Mouse (Mus musculus) hindbrain, embryonic 10.5 days (tissue): ENCODE measurements around the gene Hoxa4. TPM values are rescaled to one million over a fixed set of nuclear protein-coding genes. Genes with fewer than 3 reads are reported as not detected.

Experiments used
- DNase-seq: peaks from one replicate; pipeline ENCODE4 v3.0.0-alpha.2; 2017; ENCODE audit warnings: low spot score
- H3K27ac ChIP-seq: fragments of 300-500 bp; sonication (generic); 2 replicates; pipeline ENCODE4 v1.5.1; 2016; ENCODE audit warnings: mild to moderate bottlenecking, moderate library complexity
- H3K27me3 ChIP-seq: fragments of 300-500 bp; sonication (generic); 2 replicates; pipeline ENCODE4 v1.6.1; 2016; ENCODE audit warnings: mild to moderate bottlenecking; ENCODE audit not compliant: poor library complexity, insufficient read depth, severe bottlenecking
- H3K36me3 ChIP-seq: fragments of 300-500 bp; sonication (generic); 2 replicates; pipeline ENCODE4 v1.6.1; 2016; ENCODE audit warnings: mild to moderate bottlenecking, moderate library complexity
- H3K4me1 ChIP-seq: fragments of 300-500 bp; sonication (generic); replicated peaks from 2 replicates; pipeline ENCODE4 v1.6.1; 2016; ENCODE audit warnings: mild to moderate bottlenecking
- H3K4me3 ChIP-seq: fragments of 300-500 bp; sonication (generic); 2 replicates; pipeline ENCODE4 v1.5.1; 2016; ENCODE audit warnings: mild to moderate bottlenecking, moderate library complexity
- H3K9me3 ChIP-seq: fragments of 300-500 bp; sonication (generic); 2 replicates; pipeline ENCODE4 v1.6.1; 2016; ENCODE audit warnings: mild to moderate bottlenecking, moderate library complexity
- WGBS: fragments of 180-500 bp; shearing (Covaris S2); methylation state at CpG from one replicate; pipeline ENCODE4 v1.1.7; 2016; 5-methylcytosine and 5-hydroxymethylcytosine counted together
- polyA plus RNA-seq: library from polyadenylated mRNA; unstranded; fragments of >200 nt; fragmentation: Nextera tagmentation; extraction: Ambion mirVana; gene quantifications from 2 replicates; pipeline ENCODE4 v1.2.1, GENCODE M21; 2016

Gene Hoxa4
- polyA plus RNA-seq, 1 experiment from 2014 or later = 4.3 TPM

DNA sequence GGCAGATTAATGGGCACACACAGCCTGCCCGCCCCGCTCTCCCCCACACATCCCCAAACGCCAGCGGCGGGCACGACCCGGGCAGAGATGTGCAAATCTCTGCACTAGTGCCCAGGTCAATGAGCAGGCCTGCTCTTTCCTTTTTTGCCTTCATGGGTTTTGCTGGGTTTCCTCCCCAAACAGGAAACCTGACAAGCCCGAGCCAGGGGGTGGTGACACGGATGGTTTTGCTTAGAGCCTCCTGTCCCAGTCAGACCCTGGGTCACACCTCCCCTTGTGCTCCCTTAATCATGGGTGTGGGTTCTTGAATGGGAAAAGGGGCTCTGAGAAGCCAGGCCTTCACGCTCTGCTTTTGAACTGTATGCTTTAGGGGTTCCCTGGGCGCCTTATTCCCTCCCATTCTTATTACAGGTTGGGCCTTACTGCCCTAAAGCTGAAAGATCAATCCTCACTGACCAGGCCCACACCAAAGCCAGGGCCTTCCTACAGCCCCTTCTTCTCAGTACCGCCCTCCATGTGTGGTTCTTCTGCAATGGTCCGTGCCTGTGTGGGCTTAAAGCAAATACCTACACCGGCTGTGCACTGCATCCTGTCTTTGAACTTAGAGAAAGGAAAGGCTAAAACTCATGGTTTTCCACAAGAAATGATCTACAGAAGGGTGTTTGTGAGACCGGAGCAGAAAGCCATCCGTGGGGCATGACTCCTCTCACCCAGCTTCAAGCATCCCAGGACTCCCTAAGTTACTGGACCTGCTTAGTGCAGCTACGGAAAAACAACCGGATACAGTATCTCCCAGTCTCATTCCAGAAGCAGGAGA, 17.5 kb upstream of the Hoxa4 start:
- Histone ChIP-seq H3K27me3 (peaks cover 100% of the 10 kb centered on the region), H3K4me1 (peaks cover 15% of the 10 kb centered on the region), H3K27ac (no peak overlapping the region), H3K4me3 (peak overlapping the region; percentile 25; the same call in 1 of the 2 replicates), H3K36me3 (no peaks in the 10 kb centered on the region), H3K9me3 (no peaks in the 10 kb centered on the region)
- no peak for DNase-seq
- WGBS = 3% methylated on average over 18 of the region's 18 CpGs

DNA sequence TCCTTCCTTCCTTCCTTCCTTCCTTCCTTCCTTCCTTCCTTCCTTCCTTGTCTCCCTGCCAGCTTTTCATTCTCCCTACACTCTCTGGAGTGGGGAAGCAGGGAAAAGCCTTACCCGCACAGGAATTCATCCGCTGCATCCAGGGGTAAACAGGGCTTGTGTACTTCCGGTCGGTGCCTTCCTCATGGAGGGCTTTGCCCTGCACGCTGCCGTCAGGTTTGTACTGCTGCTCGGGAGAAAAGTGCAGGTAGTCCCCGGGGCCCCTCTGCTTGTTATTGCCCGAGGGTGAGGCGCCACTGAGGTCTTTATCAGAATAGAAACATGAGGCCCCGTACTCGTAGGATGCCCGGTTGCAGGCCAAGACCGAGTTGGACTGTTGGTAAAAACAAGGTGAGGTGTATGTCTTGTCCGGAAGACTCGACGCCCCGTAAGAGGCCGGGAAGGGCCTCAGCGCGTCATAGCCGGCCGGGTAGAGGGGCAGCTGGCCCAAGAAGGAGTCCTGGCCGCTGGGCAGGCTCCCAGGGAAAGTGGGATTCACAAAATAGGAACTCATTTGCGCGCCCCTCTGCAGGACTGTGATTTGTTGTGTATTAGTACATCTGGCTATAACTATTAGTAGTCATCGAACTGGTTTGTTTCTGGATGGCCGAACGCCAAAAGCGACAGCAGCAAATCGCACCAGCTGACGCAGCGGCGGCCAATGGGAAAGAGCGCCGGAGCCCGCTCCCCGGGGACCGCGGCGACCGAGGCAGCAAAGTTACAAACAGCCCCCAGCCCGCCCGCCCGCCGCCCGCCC, 16.7 kb upstream of the Hoxa4 start, which contains the start of gene Hoxa6:
Gene Hoxa6, minus strand, starts transcription at position 651 of the 796 bp plus-strand sequence.
- H3K27ac ChIP-seq = no peak within 1 kb of the TSS

DNA sequence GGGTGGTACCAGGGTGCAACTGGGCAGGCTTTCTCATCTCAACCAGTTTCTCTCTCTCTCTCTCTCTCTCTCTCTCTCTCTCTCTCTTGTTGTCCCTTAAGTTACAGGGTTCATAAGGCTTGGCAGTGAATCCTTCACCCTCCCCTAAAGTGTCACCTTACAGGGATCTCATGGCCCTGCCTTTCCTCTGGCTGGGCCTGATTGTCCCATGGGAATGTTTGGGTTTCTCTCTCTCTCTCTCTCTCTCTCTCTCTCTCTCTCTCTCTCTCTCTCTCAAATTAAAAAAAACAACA, 16.1 kb upstream of the Hoxa4 start:
- Histone ChIP-seq H3K4me3 (no peak overlapping the region), H3K27me3 (peaks cover 100% of the 10 kb centered on the region), H3K36me3 (no peaks in the 10 kb centered on the region)

More for the DNA sequence above, 16.7 kb upstream of the Hoxa4 start, which contains the start of gene Hoxa6:
- DNase-seq = no peak
- H3K9me3 ChIP-seq = no peaks in the 10 kb centered on the region
- 1% methylated on average over 47 of the region's 47 CpGs for WGBS
- H3K27me3 ChIP-seq = peaks cover 100% of the 10 kb centered on the region
- H3K4me3 ChIP-seq = peak within 1 kb of the TSS; percentile 25; the same call in 1 of the 2 replicates
- no peaks in the 10 kb centered on the region for H3K36me3 ChIP-seq
- peaks cover 22% of the 10 kb centered on the region for H3K4me1 ChIP-seq

GRCm38 (mm10) chr6:52206882-52207683, 15.5 kb upstream of the Hoxa4 start:
- peaks cover 25% of the 10 kb centered on the region for H3K4me1 ChIP-seq
- no peak overlapping the region for H3K4me3 ChIP-seq
- WGBS = 3% methylated on average over 4 of the region's 4 CpGs
- no peak for DNase-seq
- H3K36me3 ChIP-seq = no peaks in the 10 kb centered on the region
- H3K27me3 ChIP-seq = peaks cover 100% of the 10 kb centered on the region
- H3K9me3 ChIP-seq = no peaks in the 10 kb centered on the region
- H3K27ac ChIP-seq = no peak overlapping the region

More for the DNA sequence above, 16.1 kb upstream of the Hoxa4 start:
- H3K27ac ChIP-seq = no peak overlapping the region
- DNase-seq = no peak
- peaks cover 25% of the 10 kb centered on the region for H3K4me1 ChIP-seq
- no peaks in the 10 kb centered on the region for H3K9me3 ChIP-seq

GRCm38 (mm10) chr6:52205638-52206621, 14.4 kb upstream of the Hoxa4 start:
- no peaks in the 10 kb centered on the region for H3K9me3 ChIP-seq
- peaks cover 100% of the 10 kb centered on the region for H3K27me3 ChIP-seq
- no peak overlapping the region for H3K4me3 ChIP-seq
- WGBS = under 1% methylated on average over 55 of the region's 55 CpGs
- no peak for DNase-seq
- H3K27ac ChIP-seq = no peak overlapping the region
- H3K4me1 ChIP-seq = peaks cover 25% of the 10 kb centered on the region
- H3K36me3 ChIP-seq = no peaks in the 10 kb centered on the region

- no peak for DNase-seq
- no peak overlapping the region for H3K4me3 ChIP-seq
- H3K4me1 ChIP-seq = peaks cover 25% of the 10 kb centered on the region
- H3K27ac ChIP-seq = no peak overlapping the region
- H3K9me3 ChIP-seq = no peaks in the 10 kb centered on the region
- WGBS = 6% methylated on average over 14 of the region's 14 CpGs
- H3K27me3 ChIP-seq = peaks cover 100% of the 10 kb centered on the region
- no peaks in the 10 kb centered on the region for H3K36me3 ChIP-seq
Measured at GRCm38 (mm10) chr6:52205221-52205620, 13.7 kb upstream of the Hoxa4 start.

DNA sequence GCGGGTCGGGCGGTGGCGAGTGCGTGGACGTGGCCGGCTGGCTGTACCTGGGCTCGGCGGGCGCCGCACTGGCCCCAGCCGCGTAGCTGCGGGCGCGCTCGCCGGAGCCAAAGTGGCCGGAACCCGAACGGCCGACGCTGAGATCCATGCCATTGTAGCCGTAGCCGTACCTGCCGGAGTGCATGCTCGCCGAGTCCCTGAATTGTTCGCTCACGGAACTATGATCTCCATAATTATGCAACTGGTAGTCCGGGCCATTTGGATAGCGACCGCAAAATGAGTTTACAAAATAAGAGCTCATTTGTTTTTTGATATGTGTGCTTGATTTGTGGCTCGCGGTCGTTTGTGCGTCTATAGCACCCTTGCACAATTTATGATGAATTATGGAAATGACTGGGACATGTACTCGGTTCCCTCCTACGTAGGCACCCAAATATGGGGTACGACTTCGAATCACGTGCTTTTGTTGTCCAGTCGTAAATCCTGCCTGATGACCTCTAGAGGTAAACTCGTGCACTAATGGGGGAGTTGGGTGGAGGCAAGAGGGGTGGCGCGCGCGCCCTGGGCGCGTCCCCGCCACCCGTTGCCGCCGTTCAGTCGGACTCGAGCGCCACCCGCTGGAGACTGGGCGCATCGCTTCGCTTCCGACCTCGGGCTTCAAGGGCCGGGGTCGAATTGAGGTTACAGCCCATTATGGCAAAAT, 12.6 kb upstream of the Hoxa4 start, which contains the start of gene Hoxa5:
Gene Hoxa5, minus strand, starts transcription at position 538 of the 703 bp plus-strand sequence.
- no peaks in the 10 kb centered on the region for H3K36me3 ChIP-seq
- peak; percentile 83 for DNase-seq
- WGBS = under 1% methylated on average over 65 of the region's 65 CpGs
- H3K9me3 ChIP-seq = no peaks in the 10 kb centered on the region
- H3K4me1 ChIP-seq = peaks cover 25% of the 10 kb centered on the region
- H3K27ac ChIP-seq = no peak within 1 kb of the TSS
- H3K27me3 ChIP-seq = peaks cover 100% of the 10 kb centered on the region
- peak within 1 kb of the TSS; percentile 45 for H3K4me3 ChIP-seq

GRCm38 (mm10) chr6:52203371-52204049, 12.0 kb upstream of the Hoxa4 start:
- H3K4me1 ChIP-seq = peaks cover 20% of the 10 kb centered on the region
- peaks cover 100% of the 10 kb centered on the region for H3K27me3 ChIP-seq
- H3K36me3 ChIP-seq = no peaks in the 10 kb centered on the region
- no peak for DNase-seq
- no peak overlapping the region for H3K27ac ChIP-seq
- no peaks in the 10 kb centered on the region for H3K9me3 ChIP-seq
- H3K4me3 ChIP-seq = peak overlapping the region; percentile 45
- under 1% methylated on average over 46 of the region's 46 CpGs for WGBS

- Histone ChIP-seq H3K27me3 (peaks cover 100% of the 10 kb centered on the region), H3K4me3 (peak overlapping the region; percentile 45; the same call in 1 of the 2 replicates), H3K4me1 (peaks cover 16% of the 10 kb centered on the region), H3K9me3 (no peaks in the 10 kb centered on the region), H3K36me3 (no peaks in the 10 kb centered on the region), H3K27ac (no peak overlapping the region)
- WGBS = under 1% methylated on average over 10 of the region's 10 CpGs
- DNase-seq = no peak
Measured at GRCm38 (mm10) chr6:52203121-52203370, 11.5 kb upstream of the Hoxa4 start.

GRCm38 (mm10) chr6:52202362-52203120, 11.0 kb upstream of the Hoxa4 start:
- Histone ChIP-seq H3K4me1 (peaks cover 16% of the 10 kb centered on the region), H3K27ac (no peak overlapping the region), H3K27me3 (peaks cover 100% of the 10 kb centered on the region), H3K36me3 (no peaks in the 10 kb centered on the region), H3K9me3 (no peaks in the 10 kb centered on the region), H3K4me3 (0 out of 2 replicates have a peak overlapping the region, but pooled peaks have one; percentile 45)
- DNase-seq = no peak
- WGBS = 3% methylated on average over 22 of the region's 22 CpGs
